Mouse (Mus musculus): ENCODE measurements around the gene Fkbp1a.

Gene Fkbp1a

GRCm38 (mm10) chr2:151546571-151546970 lies 4.3 kb downstream of the Fkbp1a start:
- no peak for DNase-seq (ENCODE audit: low spot score)

GRCm38 (mm10) chr2:151549615-151550121 lies 7.4 kb downstream of the Fkbp1a start:
- DNase-seq (ENCODE audit: low spot score): no peak

DNA sequence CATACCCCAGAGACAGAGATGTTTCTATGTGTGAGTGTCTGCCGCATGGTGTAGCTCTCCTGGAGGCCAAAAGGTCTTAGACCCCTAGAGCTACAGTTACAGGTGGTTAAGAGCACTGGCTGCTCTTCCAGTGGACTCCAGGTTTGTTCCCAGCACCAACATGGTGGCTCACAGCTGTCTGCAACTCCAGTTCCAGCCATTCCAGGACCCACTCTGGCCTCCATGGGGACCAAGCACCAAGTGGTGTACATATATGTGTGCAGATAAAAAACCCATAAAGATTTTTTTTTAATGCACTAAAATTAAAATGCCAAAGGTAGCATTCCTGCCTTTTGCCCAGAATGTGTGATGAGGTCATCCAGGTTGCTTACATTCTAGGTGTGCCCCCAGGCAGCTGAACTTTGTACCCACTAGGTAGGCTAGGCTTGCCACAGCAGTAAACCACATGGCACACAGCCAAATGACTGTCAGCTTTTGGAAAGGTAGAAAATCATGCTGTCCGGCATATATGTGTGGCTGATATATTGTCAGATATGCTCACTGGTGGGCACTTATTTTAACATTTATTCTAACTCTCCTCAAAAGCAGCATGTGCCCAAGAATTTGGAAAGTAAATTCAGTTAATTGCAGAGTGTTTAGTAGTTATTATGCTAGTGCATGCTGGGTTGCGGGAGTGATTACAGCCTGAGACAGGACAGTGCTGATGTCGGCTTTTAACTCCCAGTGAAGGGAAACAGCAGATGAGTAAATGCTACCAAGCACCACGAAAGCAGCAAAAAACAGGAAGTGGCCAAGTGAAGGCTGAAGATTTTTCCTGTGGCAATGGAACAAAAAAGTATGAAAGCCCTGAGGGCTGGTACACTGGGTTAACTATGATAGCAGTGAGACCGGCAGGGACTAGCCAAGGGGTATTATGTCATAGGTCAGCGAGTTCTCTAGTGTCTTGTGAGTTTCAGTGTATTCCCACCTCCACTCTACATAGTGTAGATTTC lies 20.9 kb downstream of the Fkbp1a start:
- DNase-seq (ENCODE audit: low spot score): peak; percentile 15

- no peak for DNase-seq (ENCODE audit: low spot score)
Measured at GRCm38 (mm10) chr2:151564006-151564405, 21.7 kb downstream of the Fkbp1a start.

- no peak for DNase-seq (ENCODE audit: low spot score)
Measured at GRCm38 (mm10) chr2:151564986-151565385, 22.7 kb downstream of the Fkbp1a start.

- DNase-seq (ENCODE audit: low spot score): no peak
Measured at GRCm38 (mm10) chr2:151566856-151567255, 24.6 kb downstream of the Fkbp1a start.

- DNase-seq (ENCODE audit: low spot score): no peak
Measured at GRCm38 (mm10) chr2:151569452-151569851, 27.2 kb downstream of the Fkbp1a start.

- DNase-seq (ENCODE audit: low spot score): no peak
Measured at GRCm38 (mm10) chr2:151571873-151572700, 29.8 kb downstream of the Fkbp1a start, which contains the start of gene Sdcbp2. Gene Sdcbp2 (plus strand): TSS chr2:151572622.

- no peak for DNase-seq (ENCODE audit: low spot score)
Measured at GRCm38 (mm10) chr2:151573667-151574066, 31.4 kb downstream of the Fkbp1a start.

- no peak for DNase-seq (ENCODE audit: low spot score)
Measured at GRCm38 (mm10) chr2:151574607-151575006, 32.3 kb downstream of the Fkbp1a start.

DNA sequence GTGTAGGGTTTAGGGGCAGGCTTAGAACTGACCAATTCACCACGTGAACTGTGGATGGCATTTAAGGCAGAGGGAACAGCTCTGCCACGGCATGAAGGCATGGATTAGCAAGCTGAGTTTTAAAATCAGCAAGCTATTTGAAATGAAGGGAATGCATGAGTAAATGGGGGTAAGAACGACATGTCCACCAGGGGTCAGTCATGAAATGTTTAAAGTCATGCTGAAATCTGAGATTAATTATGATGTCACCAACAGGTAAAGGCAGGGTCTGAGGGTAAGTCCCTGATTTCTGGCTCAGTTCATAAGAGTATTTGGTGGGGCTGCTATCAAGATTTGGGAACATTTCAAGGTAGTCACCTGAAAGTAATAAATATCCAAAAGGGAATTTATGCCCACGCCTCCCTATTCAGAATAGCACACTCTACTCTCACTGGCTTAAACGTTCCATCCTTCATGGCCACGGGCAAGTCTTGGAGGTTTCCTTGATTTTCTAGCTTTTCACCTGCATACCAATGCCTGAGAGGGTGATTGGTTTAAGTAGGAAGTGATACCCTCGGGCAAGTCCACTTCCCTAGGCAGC lies 32.9 kb downstream of the Fkbp1a start:
- DNase-seq (ENCODE audit: low spot score): peak; percentile 18

DNA sequence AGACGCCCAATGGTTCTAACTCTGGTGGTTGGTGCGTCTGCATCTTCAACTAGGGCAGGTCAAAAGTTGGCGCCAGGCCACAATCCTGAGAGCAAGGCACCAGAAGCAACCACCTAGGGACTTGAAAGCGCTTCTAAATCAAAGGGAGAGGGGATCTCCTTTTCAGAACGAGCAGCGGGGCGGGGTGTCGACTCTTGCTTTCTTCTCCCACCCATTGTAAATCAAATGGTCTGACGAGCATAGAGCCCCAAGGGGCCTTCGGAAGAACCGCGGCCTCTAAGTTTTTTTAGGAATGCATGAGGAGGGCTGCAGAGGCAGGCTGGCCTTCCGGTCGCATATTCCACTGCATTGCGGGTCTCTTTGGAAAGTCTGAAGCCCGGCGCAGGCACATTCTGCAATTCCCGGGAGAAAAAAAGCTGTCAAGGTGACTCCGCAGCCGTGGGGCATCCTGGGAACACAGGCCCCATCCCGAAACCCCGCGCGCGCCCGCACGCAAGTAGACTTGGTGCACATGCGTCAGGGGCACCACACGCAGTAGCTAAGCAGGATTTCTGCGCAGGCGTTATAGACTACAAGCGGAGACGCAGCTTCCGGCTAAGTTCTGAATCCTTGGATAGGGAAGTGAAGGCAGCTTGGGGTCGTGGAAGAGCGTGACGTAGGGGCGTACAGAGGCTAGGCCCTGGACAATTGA lies 33.6 kb downstream of the Fkbp1a start:
- DNase-seq (ENCODE audit: low spot score): peak; percentile 76

DNA sequence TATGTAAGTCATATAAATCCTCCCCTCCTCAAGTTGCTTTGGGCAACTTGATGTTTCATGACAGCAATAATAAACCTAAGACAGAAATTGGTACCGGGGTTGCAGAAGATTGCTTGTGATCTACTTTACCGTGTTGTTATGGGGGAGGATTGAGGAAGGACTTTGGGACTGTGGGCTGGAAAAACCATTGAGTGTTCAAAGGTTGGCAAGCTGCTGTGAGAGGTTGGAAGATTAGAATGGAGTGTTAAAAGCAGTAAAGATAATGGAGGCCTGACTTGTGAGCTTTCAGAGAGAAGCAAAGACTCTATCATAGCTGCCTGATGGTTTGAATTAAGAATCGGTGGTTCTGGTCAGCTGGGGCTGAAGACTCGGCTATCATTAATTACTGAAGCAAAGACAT lies 36.9 kb downstream of the Fkbp1a start:
- no peak for DNase-seq (ENCODE audit: low spot score)

- no peak for DNase-seq (ENCODE audit: low spot score)
Measured at GRCm38 (mm10) chr2:151580945-151581344, 38.7 kb downstream of the Fkbp1a start.

DNA sequence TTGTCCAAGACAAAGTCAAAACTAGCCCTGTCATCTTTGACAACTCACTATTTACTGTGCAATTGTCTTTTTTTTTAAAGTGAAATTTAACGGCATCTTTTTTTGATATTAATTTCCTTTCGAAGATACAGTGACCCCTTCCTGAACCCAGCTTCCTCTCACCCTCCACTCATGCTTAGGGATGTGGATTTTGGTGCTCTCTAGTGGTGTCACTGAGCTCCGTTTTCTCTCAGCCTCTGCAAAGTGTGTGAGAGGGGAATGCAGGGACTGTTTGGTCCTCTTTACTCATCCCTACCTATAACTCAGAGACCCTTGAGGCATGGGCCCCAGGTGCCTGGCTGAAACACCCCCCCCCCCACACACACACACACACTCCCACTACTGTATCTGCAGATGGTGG lies 43.7 kb downstream of the Fkbp1a start:
- DNase-seq (ENCODE audit: low spot score): no peak

DNA sequence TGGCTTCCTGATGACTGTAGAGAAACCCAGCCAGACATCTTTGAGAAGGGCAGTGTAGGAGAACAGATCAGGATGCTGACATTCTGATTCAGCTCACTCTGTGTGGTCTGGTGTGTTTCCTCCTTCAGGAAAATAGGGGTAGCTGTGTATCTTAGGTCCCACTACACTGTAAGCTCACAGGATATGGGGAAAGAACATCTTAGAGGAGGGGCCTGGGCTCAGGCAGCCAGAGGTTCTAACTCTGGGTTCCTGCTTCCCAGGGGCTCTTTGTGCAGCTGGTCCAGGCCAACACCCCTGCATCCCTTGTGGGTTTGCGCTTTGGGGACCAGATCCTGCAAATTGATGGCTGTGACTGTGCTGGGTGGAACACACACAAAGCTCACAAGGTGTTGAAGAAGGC lies 44.5 kb downstream of the Fkbp1a start:
- no peak for DNase-seq (ENCODE audit: low spot score)

DNA sequence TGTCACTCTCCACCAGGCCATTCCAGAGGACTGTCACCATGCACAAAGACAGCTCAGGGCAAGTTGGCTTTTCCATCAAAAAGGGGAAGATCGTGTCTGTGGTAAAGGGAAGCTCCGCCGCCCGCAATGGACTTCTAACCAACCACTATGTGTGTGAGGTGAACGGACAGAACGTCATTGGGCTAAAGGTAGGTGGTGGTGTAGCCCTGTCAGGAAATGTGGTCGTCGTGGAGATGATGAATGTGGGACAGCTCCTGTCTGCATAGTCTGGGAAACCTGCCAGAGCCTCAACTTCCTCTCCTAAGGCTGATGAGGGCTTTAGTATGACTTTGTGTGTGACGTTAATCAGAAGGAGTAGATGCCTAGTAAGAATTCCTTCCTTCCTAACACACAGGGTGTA lies 45.0 kb downstream of the Fkbp1a start:
- no peak for DNase-seq (ENCODE audit: low spot score)

DNA sequence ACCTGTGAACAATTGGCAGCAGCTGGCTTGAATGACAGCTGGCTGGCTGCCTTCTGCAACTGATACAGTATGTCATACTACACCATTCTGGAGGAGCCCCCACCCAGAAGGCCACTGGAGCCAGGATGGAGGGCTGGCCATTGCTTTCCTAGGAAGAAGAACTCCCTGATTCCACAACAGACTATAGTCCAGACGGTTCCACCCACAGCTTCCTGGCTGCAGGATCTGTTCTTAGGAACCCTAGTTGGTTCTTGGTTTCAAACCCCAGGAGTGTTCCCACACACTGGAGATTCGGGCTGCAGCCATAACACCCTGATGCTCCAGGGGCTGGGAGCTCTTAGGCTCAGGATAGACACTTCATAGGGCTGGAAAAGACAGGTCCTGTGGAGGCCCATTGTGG lies 55.8 kb downstream of the Fkbp1a start:
- DNase-seq (ENCODE audit: low spot score): no peak

DNA sequence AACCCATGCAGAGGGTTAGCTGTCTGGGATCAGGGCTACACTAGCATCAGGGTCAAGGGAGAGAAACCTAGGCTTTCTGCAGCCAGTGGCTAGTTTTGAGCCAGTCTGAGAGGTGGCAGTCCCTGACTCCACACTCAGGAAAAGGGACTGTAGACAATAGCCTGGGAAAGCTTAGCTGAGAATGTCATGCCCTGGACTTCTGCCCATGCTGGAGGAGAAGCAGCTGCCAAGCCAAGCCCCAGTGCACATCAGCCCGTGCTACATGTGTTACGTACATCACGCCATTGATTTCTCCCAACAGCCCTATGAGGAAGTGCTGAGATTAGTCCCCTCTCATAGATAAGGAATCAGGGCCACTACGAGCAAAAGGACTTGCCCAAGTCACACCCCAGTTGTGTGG lies 59.8 kb downstream of the Fkbp1a start:
- no peak for DNase-seq (ENCODE audit: low spot score)

- DNase-seq (ENCODE audit: low spot score): no peak
Measured at GRCm38 (mm10) chr2:151603630-151604029, 61.3 kb downstream of the Fkbp1a start.

- DNase-seq (ENCODE audit: low spot score): peak; percentile 47
Measured at GRCm38 (mm10) chr2:151605437-151605987, 63.2 kb downstream of the Fkbp1a start.

Data from yolk sac, embryonic 10.5 days (tissue).